ENCODE assay signal across 13 mouse cellular contexts in the genomic region with DNA sequence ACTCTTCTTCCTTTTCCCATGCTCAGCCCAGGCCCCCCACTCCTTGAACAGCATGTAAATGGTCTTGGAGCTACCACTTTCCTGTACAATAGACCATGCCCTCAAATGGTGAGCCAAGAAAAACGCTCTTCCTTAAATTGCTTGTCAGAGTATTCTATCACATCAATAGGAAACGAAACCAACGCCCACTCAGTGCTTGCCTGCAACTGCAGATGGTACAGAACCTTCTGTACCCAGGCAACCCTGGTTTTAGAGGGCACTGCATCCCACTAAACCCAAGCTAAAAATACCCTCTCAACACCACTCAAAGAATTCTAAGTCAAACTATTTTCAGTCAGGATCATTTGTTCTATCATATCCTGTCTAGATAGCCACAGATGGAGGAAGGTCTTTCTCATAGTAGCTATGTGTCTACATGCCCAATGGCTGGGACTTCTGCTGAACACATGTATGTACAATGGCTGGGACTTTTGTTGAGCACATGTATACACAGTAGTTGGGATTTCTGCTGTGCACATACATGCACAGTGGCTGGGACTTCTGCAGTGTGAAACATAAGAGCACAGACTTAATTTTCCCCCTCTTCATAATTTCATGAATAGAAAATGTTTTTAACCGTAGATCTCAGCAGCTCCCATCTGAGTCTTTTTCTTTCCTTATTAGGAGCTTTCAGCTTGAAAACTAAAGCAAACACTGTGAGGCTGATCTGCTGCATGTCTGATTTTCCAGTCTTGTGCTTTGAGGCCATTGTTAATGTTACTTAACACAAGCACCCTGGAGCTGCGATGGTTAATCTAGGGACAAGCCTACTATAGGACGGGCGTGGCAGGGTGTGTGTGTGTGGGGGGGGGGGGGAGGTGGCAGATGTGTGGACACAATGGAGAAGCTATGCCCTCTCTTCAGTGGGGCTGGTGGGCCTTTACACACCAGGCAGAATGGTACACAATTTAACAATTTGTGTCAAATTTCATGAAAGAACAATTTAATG. TPM values are rescaled to one million over a fixed set of nuclear protein-coding genes. Genes with fewer than 3 reads are reported as not detected.
DNase-seq lines count a peak whose midpoint lies in the region; ATAC-seq lines count a peak whose summit lies in the region.
"Had no signal": no experiment of that assay in that cellular context is flagged by ENCODE, and none has a peak within 500 bp of the region (broad histone marks: within the 10 kb centered on the region; RNA-seq: fewer than 3 reads in every experiment).

No protein-coding gene starts in this region.

- peak; percentile 80 for DNase-seq in layer of hippocampus, adult 9-11 months
- no peak for DNase-seq in layer of hippocampus, postnatal 25 days (ENCODE audit: extremely low spot score in 1 of 2, low spot score in 1 of 2)
- DNase-seq in A20 (ENCODE audit: low read depth, low spot score): peak; percentile 28
- peak; percentile 76 to 79 for DNase-seq in B cell, adult 2 months
- no peak for DNase-seq in right cerebral cortex, postnatal 4 days
- DNase-seq in right cerebral cortex, postnatal 10 days (ENCODE audit: low spot score in 2 of 2): no peak
- DNase-seq in layer of hippocampus, postnatal 10 days (ENCODE audit: low spot score in 2 of 2): no peak
- DNase-seq: adrenal gland, adult 2 months; cerebellum, adult 11-12 months; kidney, postnatal 10 days; right cerebral cortex, adult 18-20 months had no signal

- peak; percentile 42 to 66; a peak in 3 of 4 replicates for ATAC-seq in hematopoietic stem cell, adult 5-6 weeks (replicated peaks in 1 of 2; ENCODE audit: insufficient read depth in 1 of 2, low FRiP score in 2 of 2, low TSS enrichment in 1 of 2, low read depth in 1 of 2, poor library complexity in 2 of 2, severe bottlenecking in 2 of 2)
- ATAC-seq: forebrain, embryonic 15.5 days had no signal

RNA-seq across cellular contexts. Expression of a gene that starts 7.8 kb away (rescaled TPM):
- total RNA-seq in layer of hippocampus, postnatal 25 days (2021): 1 to 10 TPM; 1.2 to 1.8 TPM
- 3.4 and 4.4 TPM in 2 replicates for total RNA-seq in hematopoietic stem cell, adult 5-6 weeks (2017)
- 1 to 10 TPM; 2.0 to 2.8 TPM for total RNA-seq in layer of hippocampus, postnatal 10 days (2021)

Comparison
In these comparisons a context has a peak if more than half of its experiments do, and no peak if none do; other contexts are left out.
1. DNase-seq: peak in layer of hippocampus, adult 9-11 months (single experiment), A20 (single experiment) and B cell, adult 2 months (2 of 2); none in layer of hippocampus, postnatal 25 days (0 of 2), right cerebral cortex, postnatal 4 days (single experiment), right cerebral cortex, postnatal 10 days (0 of 2) and layer of hippocampus, postnatal 10 days (0 of 2).